Mouse (Mus musculus) heart, embryonic 13.5 days (tissue): ENCODE measurements around the gene Hps6. TPM values are rescaled to one million over a fixed set of nuclear protein-coding genes. Genes with fewer than 3 reads are reported as not detected.

Experiments
- ATAC-seq: fragments of 200-750 bp; cut with Nextera tagmentation; 2 replicates; pipeline ENCODE4 v1.8.0; 2017; ENCODE audit warnings: moderate TSS enrichment; ENCODE audit not compliant: insufficient number of reproducible peaks, low FRiP score, low TSS enrichment; ENCODE audit errors: extremely low read depth
- H3K27ac ChIP-seq: fragments of 300-500 bp; sonication (generic); replicated peaks from 2 replicates; pipeline ENCODE4 v1.5.1; 2015; ENCODE audit warnings: moderate library complexity, mild to moderate bottlenecking, inconsistent platforms
- H3K27me3 ChIP-seq: fragments of 300-500 bp; sonication (generic); replicated peaks from 2 replicates; pipeline ENCODE4 v1.6.1; 2015; ENCODE audit warnings: mild to moderate bottlenecking, inconsistent platforms
- H3K36me3 ChIP-seq: fragments of 300-500 bp; sonication (generic); 2 replicates; pipeline ENCODE4 v1.6.1; 2015; ENCODE audit warnings: mild to moderate bottlenecking, inconsistent platforms
- H3K4me1 ChIP-seq: fragments of 300-500 bp; sonication (generic); 2 replicates; pipeline ENCODE4 v1.6.1; 2015; ENCODE audit warnings: inconsistent platforms
- H3K4me2 ChIP-seq: fragments of 300-500 bp; sonication (generic); 2 replicates; pipeline ENCODE4 v1.6.1; 2015; ENCODE audit warnings: inconsistent platforms, mild to moderate bottlenecking, moderate library complexity
- H3K4me3 ChIP-seq: fragments of 300-500 bp; sonication (generic); 2 replicates; pipeline ENCODE4 v1.5.1; 2015; ENCODE audit warnings: moderate library complexity, mild to moderate bottlenecking, inconsistent platforms
- H3K9ac ChIP-seq: fragments of 300-500 bp; sonication (generic); 2 replicates; pipeline ENCODE4 v1.6.1; 2015; ENCODE audit warnings: inconsistent platforms, mild to moderate bottlenecking, moderate library complexity
- H3K9me3 ChIP-seq: fragments of 300-500 bp; sonication (generic); 2 replicates; pipeline ENCODE4 v1.6.1; 2016; ENCODE audit warnings: inconsistent platforms
- WGBS: fragments of 180-500 bp; shearing (Covaris S2); methylation state at CpG from one replicate; pipeline ENCODE4 v1.1.7; 2015; ENCODE audit warnings: mixed read lengths; 5-methylcytosine and 5-hydroxymethylcytosine counted together
- polyA plus RNA-seq: library from polyadenylated mRNA; unstranded; fragments of >200 nt; fragmentation: Nextera tagmentation; extraction: Ambion mirVana; gene quantifications from 2 replicates; pipeline ENCODE4 v1.2.1, GENCODE M21; 2015

The Hps6 gene
- polyA plus RNA-seq, 1 experiment from 2014 or later: 6.3 TPM

- no peak overlapping the region for H3K4me3 ChIP-seq
- no peak overlapping the region for H3K4me2 ChIP-seq
- ATAC-seq: no peak
- no peaks in the 10 kb centered on the region for H3K27me3 ChIP-seq
- peaks cover 37% of the 10 kb centered on the region for H3K4me1 ChIP-seq
- WGBS: 75% methylated on average over 2 of the region's 2 CpGs
- no peak overlapping the region for H3K9ac ChIP-seq
- no peaks in the 10 kb centered on the region for H3K36me3 ChIP-seq
- no peaks in the 10 kb centered on the region for H3K9me3 ChIP-seq
- H3K27ac ChIP-seq: no peak overlapping the region
Observed at GRCm38 (mm10) chr19:46047426-46047825, 44.1 kb downstream of the Hps6 start.

- Histone ChIP-seq H3K4me1 (peaks cover 20% of the 10 kb centered on the region), H3K4me3 (no peak overlapping the region), H3K27ac (no peak overlapping the region), H3K9me3 (no peaks in the 10 kb centered on the region), H3K4me2 (no peak overlapping the region), H3K27me3 (no peaks in the 10 kb centered on the region), H3K36me3 (no peaks in the 10 kb centered on the region), H3K9ac (no peak overlapping the region)
- WGBS: 64% methylated on average over 4 of the region's 4 CpGs
- no peak for ATAC-seq
Observed at GRCm38 (mm10) chr19:46049129-46049528, 45.8 kb downstream of the Hps6 start.

GRCm38 (mm10) chr19:46050462-46050861 lies 47.2 kb downstream of the Hps6 start:
- Histone ChIP-seq H3K9ac (no peak overlapping the region), H3K27me3 (no peaks in the 10 kb centered on the region), H3K27ac (no peak overlapping the region), H3K36me3 (no peaks in the 10 kb centered on the region), H3K9me3 (no peaks in the 10 kb centered on the region), H3K4me2 (no peak overlapping the region), H3K4me1 (peaks cover 17% of the 10 kb centered on the region), H3K4me3 (no peak overlapping the region)
- WGBS: 45% methylated on average over 2 of the region's 2 CpGs
- ATAC-seq: no peak

Other genes starting within 250 kb of the Hps6 start
- gene Mgea5, start 219.7 kb upstream of the Hps6 start, polyA plus RNA-seq: 32.6 and 33.4 TPM in 2 replicates
- 0.66 and 0.76 TPM in 2 replicates for gene Kcnip2, start 187.4 kb upstream of the Hps6 start, polyA plus RNA-seq
- gene Armh3, start 5.0 kb upstream of the Hps6 start, polyA plus RNA-seq: 12.7 and 13.0 TPM in 2 replicates
- 19.9 and 21.4 TPM in 2 replicates for gene Pprc1, start 41.4 kb downstream of the Hps6 start, polyA plus RNA-seq
- 64.7 and 69.7 TPM in 2 replicates for gene Ldb1, start 41.7 kb downstream of the Hps6 start, polyA plus RNA-seq
- 48.4 and 48.9 TPM in 2 replicates for gene Nolc1, start 72.4 kb downstream of the Hps6 start, polyA plus RNA-seq
- not detected in 2 replicates for gene Elovl3, start 128.4 kb downstream of the Hps6 start, polyA plus RNA-seq
- gene Pitx3, start 144.8 kb downstream of the Hps6 start, polyA plus RNA-seq: 0.66 and 0.74 TPM in 2 replicates
- gene Gbf1, start 149.0 kb downstream of the Hps6 start, polyA plus RNA-seq: 41.1 and 43.1 TPM in 2 replicates